Comparison of ENCODE assay signal across 7 mouse cellular contexts in genomic region chr7:141475011-141475804, GRCm38 (mm10). TPM values are rescaled to one million over a fixed set of nuclear protein-coding genes. Genes with fewer than 3 reads are reported as not detected.
A peak's percentile ranks its signal among the peaks of the same experiment; 100 is the strongest.
DNase-seq lines count a peak whose midpoint lies in the region; ATAC-seq and TF ChIP-seq lines count a peak whose summit lies in the region.

Polr2l (minus strand) TSS chr7:141475132.
Tspan4 (plus strand) TSS chr7:141475240.

- H3K27me3 ChIP-seq in hindbrain, postnatal 0 days (ENCODE audit: insufficient read depth, low read length), result no peaks in the 10 kb centered on the region

- TF ChIP-seq CTCF in hindbrain, postnatal 0 days (IDR thresholded peaks at IDR 0.05; ENCODE audit: low read depth), result no peak; the same call in 1 of the 2 replicates

- H3K4me2 ChIP-seq in hindbrain, postnatal 0 days (ENCODE audit: low read depth, low read length), result peak within 1 kb of the TSS; percentile 77

- H3K9ac ChIP-seq in hindbrain, postnatal 0 days (replicated peaks; ENCODE audit: low read length), result peak within 1 kb of the TSS; percentile 87

- intact Hi-C loops in left cerebral cortex, postnatal 25 days (cut with DNase I), result no loop called here

- peak within 1 kb of the TSS; percentile 60 for H3K4me3 ChIP-seq in hindbrain, postnatal 0 days (ENCODE audit: low read length)

- H3K4me1 ChIP-seq in hindbrain, postnatal 0 days (ENCODE audit: insufficient read depth, low read length), result peaks cover 14% of the 10 kb centered on the region

- DNase-seq in adrenal gland, adult (ENCODE audit: inconsistent age in 2 of 2, low spot score in 1 of 2), result peak; percentile 92 to 96
- peak; percentile 69 to 85 for DNase-seq in cerebellum, postnatal 4 days (ENCODE audit: low spot score in 2 of 2)
- DNase-seq in gastrocnemius, adult 8-10 months (ENCODE audit: low spot score in 2 of 2), result peak; percentile 75 to 82
- DNase-seq in hindbrain, postnatal 0 days (ENCODE audit: low spot score), result peak; percentile 91
- DNase-seq in left cerebral cortex, postnatal 25 days (ENCODE audit: low spot score in 2 of 2), result peak; percentile 85 to 87
- DNase-seq in mesoderm, embryonic 11.5 days (ENCODE audit: low read depth, low spot score), result peak; percentile 83
- peak; percentile 86 for DNase-seq in right cerebral cortex, postnatal 25 days

- 1% methylated on average over 87 of the region's 87 CpGs for WGBS in hindbrain, postnatal 0 days

- peak; percentile 87 for ATAC-seq in hindbrain, postnatal 0 days

- no peaks in the 10 kb centered on the region for H3K9me3 ChIP-seq in hindbrain, postnatal 0 days (ENCODE audit: low read length)

- peak within 1 kb of the TSS; percentile 80; the same call in 1 of the 2 replicates for H3K27ac ChIP-seq in hindbrain, postnatal 0 days

- peaks cover 12% of the 10 kb centered on the region for H3K36me3 ChIP-seq in hindbrain, postnatal 0 days (ENCODE audit: insufficient read depth, low read length)

RNA-seq across cellular contexts. Expression of gene Polr2l, which starts in this region (rescaled TPM):
- 10 to 100 TPM; 57.4 to 68.5 (median 63.7) TPM for total RNA-seq in gastrocnemius, adult 8-10 months (2022)
- 25.5 and 46.1 TPM in 2 replicates for total RNA-seq in hindbrain, postnatal 0 days (2014; rRNA removed)
- polyA plus RNA-seq in hindbrain, postnatal 0 days (2015; fragmentation: Nextera tagmentation; extraction: Ambion mirVana), result 75.9 and 81.6 TPM in 2 replicates
- total RNA-seq in left cerebral cortex, postnatal 25 days (2021), result 10 to 100 TPM; 40.8 to 45.7 TPM

RNA-seq across cellular contexts. Expression of gene Tspan4, which starts in this region (rescaled TPM):
- total RNA-seq in gastrocnemius, adult 8-10 months (2022), result 10 to 100 TPM in 2 of 4 experiments, 1 to 10 TPM in 2; 8.1 to 15.1 (median 11.9) TPM
- total RNA-seq in hindbrain, postnatal 0 days (2014; rRNA removed), result 101 and 119 TPM in 2 replicates
- 78.2 and 83.9 TPM in 2 replicates for polyA plus RNA-seq in hindbrain, postnatal 0 days (2015; fragmentation: Nextera tagmentation; extraction: Ambion mirVana)
- total RNA-seq in left cerebral cortex, postnatal 25 days (2021), result 10 to 100 TPM; 13.8 to 16.6 TPM

Comparison
In these comparisons a context has a peak if more than half of its experiments do, and no peak if none do; other contexts are left out.
1. Peak in every context shown above with its lines: DNase-seq, ATAC-seq, H3K4me3 ChIP-seq and H3K27ac ChIP-seq.